Mouse (Mus musculus) bone marrow, adult 2 months (tissue): Measurements from ENCODE around the gene Neu3. TPM values are rescaled to one million over a fixed set of nuclear protein-coding genes. Genes with fewer than 3 reads are reported as not detected.

Experiments used
- H3K27ac ChIP-seq: fragments of 200-500 bp; 2 replicates; pipeline ENCODE4 v1.5.1; 2012; ENCODE audit warnings: low read depth, mild to moderate bottlenecking, control low read depth, inconsistent platforms, low read length; ENCODE audit not compliant: control insufficient read depth, poor library complexity, insufficient read depth
- H3K4me1 ChIP-seq: fragments of 200-500 bp; 2 replicates; pipeline ENCODE4 v1.6.1; 2011; ENCODE audit warnings: low read length; ENCODE audit not compliant: control insufficient read depth, insufficient read depth
- H3K4me3 ChIP-seq: fragments of 200-500 bp; replicated peaks from 2 replicates; pipeline ENCODE3; 2011; ENCODE audit warnings: mild to moderate bottlenecking, low read depth, low read length, control low read depth; ENCODE audit not compliant: control insufficient read depth
- CTCF ChIP-seq: fragments of 200-500 bp; IDR thresholded peaks from 2 replicates; pipeline ENCODE4 v1.5.1; 2011; ENCODE audit warnings: low read length, control low read depth; ENCODE audit not compliant: control insufficient read depth, insufficient read depth
- POLR2A ChIP-seq: fragments of 200-500 bp; IDR thresholded peaks from 2 replicates; pipeline ENCODE4 v1.6.1; 2011; ENCODE audit warnings: low read depth, mild to moderate bottlenecking, control low read depth, low read length, borderline replicate concordance; ENCODE audit not compliant: control insufficient read depth
- WGBS: fragments of 180-500 bp; shearing (Covaris S2); methylation state at CpG from one replicate; pipeline ENCODE4 v1.1.7; 2018; 5-methylcytosine and 5-hydroxymethylcytosine counted together
- polyA plus RNA-seq: library from polyadenylated mRNA; stranded (reverse); fragments of >200 nt; gene quantifications from 2 replicates; pipeline ENCODE4 v1.2.4, GENCODE M21; 2011; ENCODE audit warnings: low replicate concordance; ENCODE audit not compliant: missing spikeins, insufficient read depth, insufficient read length

The Neu3 gene
- polyA plus RNA-seq, 1 experiment = 4.5 TPM

GRCm38 (mm10) chr7:99845533-99846236 lies 17.5 kb upstream of the Neu3 start:
- WGBS = 92% methylated on average over 8 of the region's 8 CpGs
- no peak overlapping the region for H3K4me3 ChIP-seq
- no peaks in the 10 kb centered on the region for H3K4me1 ChIP-seq
- H3K27ac ChIP-seq = no peak overlapping the region
- TF ChIP-seq POLR2A = no peak
- no peak for TF ChIP-seq CTCF

GRCm38 (mm10) chr7:99838241-99838640 lies 10.0 kb upstream of the Neu3 start:
- Histone ChIP-seq H3K4me3 (no peak overlapping the region), H3K4me1 (no peaks in the 10 kb centered on the region), H3K27ac (no peak overlapping the region)
- no peak for TF ChIP-seq POLR2A
- no peak for TF ChIP-seq CTCF
- 87% methylated on average over 3 of the region's 3 CpGs for WGBS

- no peaks in the 10 kb centered on the region for H3K4me1 ChIP-seq
- 78% methylated on average over 6 of the region's 6 CpGs for WGBS
- no peak overlapping the region for H3K27ac ChIP-seq
- TF ChIP-seq CTCF = no peak
- TF ChIP-seq POLR2A = no peak
- no peak overlapping the region for H3K4me3 ChIP-seq
Observed at GRCm38 (mm10) chr7:99837358-99838071, 9.3 kb upstream of the Neu3 start.

- no peaks in the 10 kb centered on the region for H3K4me1 ChIP-seq
- 71% methylated on average over 4 of the region's 4 CpGs for WGBS
- no peak overlapping the region for H3K4me3 ChIP-seq
- TF ChIP-seq CTCF = no peak
- TF ChIP-seq POLR2A = no peak
- H3K27ac ChIP-seq = no peak overlapping the region
Observed at GRCm38 (mm10) chr7:99836781-99837180, 8.6 kb upstream of the Neu3 start.

- WGBS = 74% methylated on average over 5 of the region's 5 CpGs
Observed at GRCm38 (mm10) chr7:99834314-99834853, 6.2 kb upstream of the Neu3 start.

GRCm38 (mm10) chr7:99833846-99834222 lies 5.6 kb upstream of the Neu3 start:
- Histone ChIP-seq H3K4me1 (no peaks in the 10 kb centered on the region), H3K4me3 (no peak overlapping the region), H3K27ac (no peak overlapping the region)
- no peak for TF ChIP-seq POLR2A
- no peak for TF ChIP-seq CTCF
- WGBS = 66% methylated on average over 2 of the region's 2 CpGs

More at GRCm38 (mm10) chr7:99834314-99834853, 6.2 kb upstream of the Neu3 start:
- TF ChIP-seq POLR2A (no peak), CTCF (no peak)
- Histone ChIP-seq H3K4me1 (no peaks in the 10 kb centered on the region), H3K4me3 (no peak overlapping the region), H3K27ac (no peak overlapping the region)

- H3K4me3 ChIP-seq = no peak overlapping the region
- H3K27ac ChIP-seq = no peak overlapping the region
- no peaks in the 10 kb centered on the region; the same call in 1 of the 2 replicates for H3K4me1 ChIP-seq
- TF ChIP-seq POLR2A = no peak
- no peak for TF ChIP-seq CTCF
- 50% methylated on average over 5 of the region's 5 CpGs for WGBS
Observed at GRCm38 (mm10) chr7:99833115-99833845, 5.1 kb upstream of the Neu3 start.

GRCm38 (mm10) chr7:99826096-99826495 lies 2.1 kb downstream of the Neu3 start:
- peaks cover 2% of the 10 kb centered on the region for H3K4me1 ChIP-seq
- TF ChIP-seq CTCF (no peak), POLR2A (no peak)
- no peak overlapping the region for H3K4me3 ChIP-seq
- WGBS = 83% methylated on average over 6 of the region's 6 CpGs
- H3K27ac ChIP-seq = 0 out of 2 replicates have a peak overlapping the region, but pooled peaks have one; percentile 15
